Mouse (Mus musculus) neural tube, embryonic 14.5 days (tissue): ENCODE measurements at regions not wholly inside any gene's neighbourhood (a gene's known extent, or its start where the extent isn't known, plus 50 kb on each side); places are given as distances from the start of the nearest gene placed in this dataset.

Experiments used
- ATAC-seq: fragments of 200-750 bp; cut with Nextera tagmentation; 2 replicates; pipeline ENCODE4 v1.8.0; 2017; ENCODE audit warnings: low read depth, mild to moderate bottlenecking, moderate TSS enrichment, moderate library complexity
- H3K27ac ChIP-seq: fragments of 300-500 bp; sonication (generic); 2 replicates; pipeline ENCODE4 v1.5.1; 2014; ENCODE audit warnings: low read depth, mild to moderate bottlenecking, control low read depth, low read length, moderate library complexity, mixed read lengths
- H3K27me3 ChIP-seq: fragments of 300-500 bp; sonication (generic); 2 replicates; pipeline ENCODE4 v1.6.1; 2014; ENCODE audit warnings: low read length; ENCODE audit not compliant: control insufficient read depth, insufficient read depth
- H3K36me3 ChIP-seq: fragments of 300-500 bp; sonication (generic); 2 replicates; pipeline ENCODE4 v1.6.1; 2014; ENCODE audit warnings: low read length, mixed read lengths; ENCODE audit not compliant: control insufficient read depth, insufficient read depth
- H3K4me1 ChIP-seq: fragments of 300-500 bp; sonication (generic); 2 replicates; pipeline ENCODE4 v1.6.1; 2014; ENCODE audit warnings: low read length; ENCODE audit not compliant: control insufficient read depth, insufficient read depth
- H3K4me2 ChIP-seq: fragments of 300-500 bp; sonication (generic); 2 replicates; pipeline ENCODE4 v1.6.1; 2014; ENCODE audit warnings: mild to moderate bottlenecking, low read depth, low read length, control low read depth
- H3K4me3 ChIP-seq: fragments of 300-500 bp; sonication (generic); 2 replicates; pipeline ENCODE4 v1.5.1; 2014; ENCODE audit warnings: low read depth, low read length, control low read depth, mixed read lengths
- H3K9ac ChIP-seq: fragments of 300-500 bp; sonication (generic); replicated peaks from 2 replicates; pipeline ENCODE4 v1.6.1; 2014; ENCODE audit warnings: low read depth, mild to moderate bottlenecking, control low read depth, low read length, mixed read lengths
- H3K9me3 ChIP-seq: fragments of 300-500 bp; sonication (generic); 2 replicates; pipeline ENCODE4 v1.6.1; 2016; ENCODE audit warnings: low read length; ENCODE audit not compliant: control insufficient read depth
- WGBS: fragments of 180-500 bp; shearing (Covaris S2); extraction: QIAGEN DNeasy Blood & Tissue Kit; methylation state at CpG from one replicate; pipeline ENCODE4 v1.1.7; 2014; 5-methylcytosine and 5-hydroxymethylcytosine counted together

DNA sequence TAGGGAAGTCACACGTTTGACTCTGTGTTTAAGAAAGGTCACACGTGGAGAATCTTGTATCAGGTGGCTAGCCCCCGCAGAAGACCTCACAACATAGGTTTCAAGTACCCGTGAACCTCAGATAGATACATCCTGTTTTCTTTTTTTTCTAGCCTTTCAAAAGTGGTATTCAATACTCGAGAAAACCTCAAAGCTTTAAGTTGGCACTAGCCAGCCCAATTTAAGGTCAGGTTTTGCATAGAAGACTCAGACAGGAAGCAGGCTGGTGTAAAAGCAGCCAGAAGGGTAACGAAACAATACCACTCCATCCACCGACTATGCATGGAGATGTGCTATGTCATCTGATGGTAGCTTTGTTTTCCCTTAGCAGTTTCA, 174.8 kb upstream of the Cxcr4 start:
- Histone ChIP-seq H3K9me3 (no peaks in the 10 kb centered on the region), H3K4me1 (no peaks in the 10 kb centered on the region), H3K9ac (no peak overlapping the region), H3K4me2 (no peak overlapping the region), H3K27ac (no peak overlapping the region), H3K27me3 (peaks cover 3% of the 10 kb centered on the region; the same call in 1 of the 2 replicates), H3K36me3 (no peaks in the 10 kb centered on the region), H3K4me3 (no peak overlapping the region)
- WGBS: 85% methylated on average over 7 of the region's 7 CpGs
- no peak for ATAC-seq

DNA sequence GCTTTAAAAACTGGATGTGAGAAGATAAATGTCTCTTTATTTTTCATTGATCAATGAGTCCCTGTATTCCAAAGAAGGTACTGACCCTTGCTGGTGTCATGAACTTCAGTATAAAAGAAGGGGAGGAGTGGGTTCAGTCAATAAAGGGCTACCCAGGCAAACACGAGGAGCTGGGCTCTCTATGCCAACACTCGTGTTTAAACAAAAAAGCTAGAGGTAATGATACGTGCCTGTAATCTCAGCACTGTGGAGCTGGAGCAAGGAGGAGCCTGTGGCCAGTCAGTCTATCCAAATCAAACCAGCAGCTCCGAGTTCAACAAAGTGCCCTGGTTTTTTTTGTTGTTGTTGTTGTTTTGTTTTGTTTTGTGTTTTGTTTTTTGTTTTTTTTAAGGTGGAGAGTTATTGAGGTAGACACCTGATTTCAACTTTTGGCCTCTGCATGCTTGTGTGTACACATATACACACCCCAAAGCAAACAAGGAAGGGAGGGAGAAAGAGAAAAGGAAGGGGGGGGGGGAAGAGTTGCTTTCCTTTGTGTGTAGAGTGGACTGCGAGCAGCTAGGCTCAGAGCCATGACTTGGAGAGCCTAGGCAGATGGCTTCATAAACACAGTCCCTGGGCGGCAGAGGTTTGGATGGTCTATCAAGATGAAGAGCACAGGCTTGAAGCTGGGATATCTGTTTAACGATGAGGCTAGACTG, 174.2 kb upstream of the Cxcr4 start:
- Histone ChIP-seq H3K9me3 (no peaks in the 10 kb centered on the region), H3K4me1 (no peaks in the 10 kb centered on the region), H3K4me3 (no peak overlapping the region), H3K4me2 (no peak overlapping the region), H3K27me3 (peaks cover 3% of the 10 kb centered on the region; the same call in 1 of the 2 replicates), H3K36me3 (no peaks in the 10 kb centered on the region), H3K27ac (no peak overlapping the region), H3K9ac (no peak overlapping the region)
- ATAC-seq: no peak
- 51% methylated on average over 7 of the region's 7 CpGs for WGBS

DNA sequence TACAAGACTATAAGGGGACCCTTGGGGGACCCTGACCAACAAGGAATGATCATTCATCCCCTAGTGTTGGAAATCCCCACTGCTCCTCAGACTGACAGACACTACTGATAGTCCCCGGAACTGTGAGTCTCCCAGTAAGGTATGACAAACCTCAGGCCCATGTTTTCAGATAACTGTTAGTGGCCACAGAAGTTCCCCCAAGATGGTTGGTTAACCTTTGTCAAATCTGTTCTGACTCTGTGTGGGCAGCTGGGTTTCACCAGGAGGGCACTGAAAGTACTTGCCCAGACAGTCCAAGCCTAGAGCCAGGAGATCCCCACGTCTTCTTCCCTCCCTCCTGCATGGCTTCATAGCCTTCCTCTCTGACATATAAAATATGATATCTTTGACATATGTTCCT, 173.5 kb upstream of the Cxcr4 start:
- Histone ChIP-seq H3K9me3 (no peaks in the 10 kb centered on the region), H3K4me1 (no peaks in the 10 kb centered on the region), H3K27me3 (peaks cover 3% of the 10 kb centered on the region; the same call in 1 of the 2 replicates), H3K9ac (no peak overlapping the region), H3K36me3 (no peaks in the 10 kb centered on the region), H3K27ac (no peak overlapping the region), H3K4me3 (no peak overlapping the region), H3K4me2 (no peak overlapping the region)
- ATAC-seq: no peak
- 89% methylated on average over 2 of the region's 2 CpGs for WGBS

GRCm38 (mm10) chr1:128765142-128765541, 173.0 kb upstream of the Cxcr4 start:
- H3K27ac ChIP-seq: no peak overlapping the region
- H3K9me3 ChIP-seq: no peaks in the 10 kb centered on the region
- no peak overlapping the region for H3K4me3 ChIP-seq
- no peaks in the 10 kb centered on the region for H3K36me3 ChIP-seq
- H3K9ac ChIP-seq: no peak overlapping the region
- H3K4me1 ChIP-seq: no peaks in the 10 kb centered on the region
- WGBS: 93% methylated on average over 3 of the region's 3 CpGs
- ATAC-seq: no peak
- H3K27me3 ChIP-seq: peaks cover 3% of the 10 kb centered on the region; the same call in 1 of the 2 replicates
- no peak overlapping the region for H3K4me2 ChIP-seq

DNA sequence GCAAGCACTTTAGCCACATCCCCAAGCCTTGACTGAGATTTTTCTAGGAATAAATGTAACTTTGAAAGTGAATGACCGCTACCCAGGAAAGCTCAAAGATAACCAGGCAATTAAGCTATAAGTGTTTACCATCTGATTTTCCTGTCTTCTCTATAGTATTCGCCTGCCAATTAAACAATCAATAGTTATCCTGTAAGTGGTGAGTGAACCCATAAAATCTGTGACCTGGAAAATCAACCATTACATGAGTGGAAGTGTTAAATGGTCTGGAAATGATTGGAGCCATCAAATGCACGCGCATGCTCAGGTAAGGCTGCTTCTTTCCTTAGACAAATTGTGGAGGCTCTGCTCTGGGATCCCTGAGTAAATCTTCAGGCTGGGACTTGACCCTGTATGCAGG, 170.8 kb upstream of the Cxcr4 start:
- Histone ChIP-seq H3K4me2 (no peak overlapping the region), H3K36me3 (no peaks in the 10 kb centered on the region), H3K4me3 (no peak overlapping the region), H3K9ac (no peak overlapping the region), H3K4me1 (no peaks in the 10 kb centered on the region), H3K27me3 (peaks cover 3% of the 10 kb centered on the region; the same call in 1 of the 2 replicates), H3K9me3 (no peaks in the 10 kb centered on the region), H3K27ac (no peak overlapping the region)
- no peak for ATAC-seq
- 24% methylated on average over 4 of the region's 4 CpGs for WGBS

DNA sequence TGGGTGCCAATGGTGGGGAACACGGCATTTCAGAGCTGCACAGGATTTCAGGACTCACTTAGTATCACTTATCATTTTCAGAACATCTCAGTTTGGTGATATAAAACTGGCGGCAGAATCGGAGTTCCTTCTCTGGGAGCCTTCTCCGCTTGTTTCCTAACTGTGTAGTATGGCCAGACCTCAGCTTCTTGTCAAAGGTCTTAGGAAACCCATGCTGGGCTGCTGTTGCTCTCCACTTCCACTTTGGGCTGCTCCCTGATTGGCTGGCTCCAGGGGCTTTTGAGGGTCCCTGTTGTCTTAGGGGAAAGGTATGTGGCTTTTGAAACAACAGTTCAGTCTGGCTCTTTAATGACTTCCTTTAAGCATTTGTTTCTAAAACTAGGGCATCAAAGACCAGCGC, 170.0 kb upstream of the Cxcr4 start:
- peaks cover 3% of the 10 kb centered on the region; the same call in 1 of the 2 replicates for H3K27me3 ChIP-seq
- no peak overlapping the region for H3K9ac ChIP-seq
- whole genome bisulfite sequencing: 71% methylated on average over 5 of the region's 5 CpGs
- ATAC-seq: no peak
- no peaks in the 10 kb centered on the region for H3K9me3 ChIP-seq
- no peak overlapping the region for H3K4me3 ChIP-seq
- H3K36me3 ChIP-seq: no peaks in the 10 kb centered on the region
- H3K27ac ChIP-seq: no peak overlapping the region
- H3K4me1 ChIP-seq: no peaks in the 10 kb centered on the region
- no peak overlapping the region for H3K4me2 ChIP-seq

- no peak for ATAC-seq
- Histone ChIP-seq H3K27ac (no peak overlapping the region), H3K4me3 (no peak overlapping the region), H3K9ac (no peak overlapping the region), H3K9me3 (no peaks in the 10 kb centered on the region), H3K27me3 (no peaks in the 10 kb centered on the region), H3K4me2 (no peak overlapping the region), H3K36me3 (no peaks in the 10 kb centered on the region), H3K4me1 (no peaks in the 10 kb centered on the region)
- WGBS: 75% methylated on average over 11 of the region's 11 CpGs
These were observed 166.8 kb upstream of the Cxcr4 start for GRCm38 (mm10) chr1:128758802-128759481.

DNA sequence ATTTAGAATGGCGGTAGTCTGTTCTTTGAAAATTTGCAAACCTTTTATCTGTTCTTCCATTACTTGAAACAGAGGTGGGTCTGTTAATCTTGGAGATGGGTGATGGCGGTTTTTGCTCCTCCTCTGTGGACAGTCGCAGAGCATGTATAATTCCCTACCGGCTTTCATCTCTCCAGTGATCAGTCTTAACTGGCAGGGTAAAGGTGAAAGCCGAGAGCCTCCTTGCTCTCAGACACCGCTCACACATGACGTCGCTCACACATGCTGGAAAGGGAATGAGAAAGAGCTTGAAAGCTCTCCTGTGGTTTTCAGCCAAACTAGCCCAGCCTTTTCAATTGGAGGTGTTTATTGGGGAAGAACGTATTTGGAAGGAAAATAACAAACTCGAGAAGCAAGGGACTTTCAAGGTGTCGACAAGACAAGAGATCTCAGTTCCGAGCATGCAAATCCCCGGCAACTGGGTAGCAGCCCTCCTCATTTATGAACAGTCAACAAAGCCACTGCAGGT, 166.3 kb upstream of the Cxcr4 start:
- no peak for ATAC-seq
- H3K36me3 ChIP-seq: no peaks in the 10 kb centered on the region
- WGBS: 78% methylated on average over 13 of the region's 13 CpGs
- no peak overlapping the region for H3K9ac ChIP-seq
- H3K27ac ChIP-seq: no peak overlapping the region
- H3K4me2 ChIP-seq: no peak overlapping the region
- no peaks in the 10 kb centered on the region for H3K27me3 ChIP-seq
- no peaks in the 10 kb centered on the region for H3K9me3 ChIP-seq
- H3K4me1 ChIP-seq: no peaks in the 10 kb centered on the region
- H3K4me3 ChIP-seq: no peak overlapping the region

DNA sequence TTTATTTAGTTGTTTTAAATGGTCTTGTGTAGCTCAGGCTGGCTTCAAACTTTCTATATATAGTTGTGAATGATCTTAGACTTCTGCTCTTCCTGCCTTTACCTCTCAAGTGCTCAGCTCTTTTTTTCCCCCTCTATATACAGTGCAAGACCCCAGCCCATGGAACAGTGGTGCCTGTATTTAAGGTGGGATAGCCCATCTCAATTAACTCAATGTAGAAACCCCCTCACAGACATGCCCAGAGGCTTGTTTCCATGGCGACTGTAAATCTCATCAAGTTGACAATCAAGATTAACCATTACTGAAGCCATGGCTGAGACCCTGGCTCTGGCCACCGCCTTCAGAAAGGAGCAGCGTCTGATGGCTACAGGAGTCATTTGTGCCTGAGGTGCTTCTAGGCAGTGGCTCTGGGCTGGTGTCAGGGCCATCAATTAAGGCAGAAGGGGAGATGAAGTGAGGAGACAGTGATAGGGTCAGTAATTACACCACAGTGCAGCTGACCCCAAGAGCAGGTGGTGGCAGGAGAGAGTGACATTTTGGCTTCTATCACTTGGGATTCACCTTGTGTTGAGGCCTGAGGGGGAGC, 161.4 kb upstream of the Cxcr4 start:
- 58% methylated on average over 3 of the region's 3 CpGs for WGBS
- H3K4me3 ChIP-seq: no peak overlapping the region
- no peaks in the 10 kb centered on the region for H3K4me1 ChIP-seq
- no peak overlapping the region for H3K9ac ChIP-seq
- H3K9me3 ChIP-seq: no peaks in the 10 kb centered on the region
- H3K27ac ChIP-seq: no peak overlapping the region
- no peaks in the 10 kb centered on the region for H3K27me3 ChIP-seq
- no peak overlapping the region for H3K4me2 ChIP-seq
- no peaks in the 10 kb centered on the region for H3K36me3 ChIP-seq
- no peak for ATAC-seq
